Mouse (Mus musculus) 3T3-L1 (cell line): ENCODE results near the gene Fbxw10.
A peak's percentile ranks its signal among the peaks of the same experiment; 100 is the strongest.

Experiments used
- DNase-seq: peaks from one replicate; pipeline ENCODE4 v3.0.0-alpha.2; 2015; ENCODE audit warnings: low read depth, low spot score

The Fbxw10 gene

GRCm38 (mm10) chr11:62846961-62847654, at the start of gene Fbxw10:
Gene Fbxw10 (plus strand): TSS chr11:62847069.
- peak; percentile 22 for DNase-seq

DNA sequence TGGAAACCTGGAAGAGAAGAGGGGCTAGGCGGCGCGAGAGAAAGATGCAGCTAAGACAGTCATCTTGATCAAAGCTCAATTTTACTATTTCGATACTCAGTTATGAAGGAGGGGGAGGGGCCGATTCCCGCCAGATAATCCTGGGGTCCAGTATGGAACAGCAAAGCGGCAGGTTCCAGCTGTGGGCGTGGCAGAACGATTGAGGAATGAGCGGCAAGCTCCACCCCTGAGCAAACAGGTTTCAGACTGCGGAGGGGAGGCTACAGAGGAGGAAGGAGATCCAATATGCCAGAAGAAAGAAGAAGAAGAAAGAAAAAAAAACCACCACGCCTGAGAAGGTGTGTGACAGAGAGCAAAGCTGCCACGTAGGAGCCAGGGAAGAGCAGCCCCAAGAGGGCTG, 42.8 kb upstream of the Fbxw10 start:
- no peak for DNase-seq

- DNase-seq: no peak
These were observed 38.9 kb upstream of the Fbxw10 start for GRCm38 (mm10) chr11:62807965-62808364.

DNA sequence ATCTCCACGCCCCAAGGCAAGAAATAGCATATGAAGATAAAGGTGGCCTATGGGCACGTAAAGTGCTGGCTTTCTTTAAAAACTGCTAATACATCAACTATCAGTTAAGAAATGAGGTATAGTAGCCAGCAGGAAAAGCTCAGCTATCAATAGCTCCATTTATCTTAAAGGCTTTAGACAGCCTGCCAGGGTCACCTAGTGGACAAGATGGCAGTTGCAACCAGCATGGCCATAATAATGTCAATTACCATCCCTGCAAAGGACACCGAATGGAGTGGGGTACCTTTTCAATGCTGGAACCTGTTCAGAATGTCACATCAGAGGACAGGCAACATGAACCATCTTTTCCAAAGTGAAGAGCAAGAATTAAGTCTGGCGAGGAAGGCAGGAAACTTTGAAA, 37.7 kb upstream of the Fbxw10 start:
- DNase-seq: peak; percentile 25

GRCm38 (mm10) chr11:62812268-62812667, 34.6 kb upstream of the Fbxw10 start:
- no peak for DNase-seq

DNA sequence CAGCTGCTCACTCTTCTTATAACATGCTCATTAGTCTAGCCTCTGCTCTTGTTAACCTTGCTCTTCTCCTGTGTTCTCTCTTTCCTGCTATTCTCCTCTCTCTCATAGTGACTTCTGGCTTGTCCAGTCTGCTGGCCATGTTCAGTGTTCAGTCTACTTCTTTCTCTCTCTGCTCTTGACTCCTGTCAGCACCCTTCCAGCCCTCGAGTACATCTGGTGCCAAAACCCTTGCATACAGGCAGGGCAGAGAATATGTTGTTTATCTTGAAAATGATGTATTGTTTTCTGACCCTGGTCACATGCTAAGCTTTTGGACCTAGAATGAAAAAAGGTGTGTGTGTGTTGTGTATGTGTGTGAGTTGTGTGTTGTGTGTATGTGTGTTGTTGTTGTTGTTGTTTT, 33.4 kb upstream of the Fbxw10 start:
- peak; percentile 44 for DNase-seq

GRCm38 (mm10) chr11:62813970-62814624, 32.8 kb upstream of the Fbxw10 start:
- DNase-seq: peak; percentile 64

DNA sequence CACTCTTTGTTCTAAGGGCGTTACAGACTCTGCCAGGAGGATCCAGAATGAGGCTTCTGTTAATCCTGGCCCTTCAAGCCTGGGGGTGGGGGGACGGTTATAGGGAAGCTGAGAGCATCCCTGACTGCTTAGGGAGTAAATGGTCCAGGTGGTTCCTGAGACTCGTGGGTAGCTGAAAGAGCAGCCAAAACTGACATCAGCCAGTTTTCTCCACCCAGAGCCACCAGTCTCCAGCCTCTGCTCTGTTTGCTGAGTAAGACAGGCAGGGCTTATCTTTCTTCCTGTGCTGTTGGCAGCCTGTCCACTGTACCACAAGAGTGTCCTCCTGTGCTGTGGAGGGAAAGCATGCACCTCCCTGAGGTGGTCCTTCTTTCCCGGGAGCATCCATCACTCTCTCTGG, 32.2 kb upstream of the Fbxw10 start:
- DNase-seq: peak; percentile 59

- DNase-seq: peak; percentile 20
These were observed 31.4 kb upstream of the Fbxw10 start for GRCm38 (mm10) chr11:62815438-62815837.

DNA sequence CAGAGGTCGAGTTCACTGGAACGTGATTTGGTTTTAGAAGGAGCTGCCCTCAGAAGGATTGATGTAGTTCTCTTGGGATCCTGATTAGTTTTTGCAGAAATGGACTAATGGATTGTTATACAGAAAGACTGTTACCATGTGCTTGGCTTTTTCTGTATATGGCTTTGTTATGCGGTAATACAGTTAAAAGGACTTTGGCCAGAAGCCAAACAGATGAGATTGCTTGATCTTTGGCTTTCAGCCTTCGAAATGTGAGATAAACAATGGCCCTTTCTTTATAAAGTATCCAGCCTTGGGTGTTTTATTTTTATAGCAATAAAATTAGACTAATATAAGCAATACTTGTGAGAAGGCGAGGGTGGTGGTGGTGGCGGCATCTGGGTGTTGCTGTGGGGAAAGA, 30.3 kb upstream of the Fbxw10 start:
- peak; percentile 30 for DNase-seq

DNA sequence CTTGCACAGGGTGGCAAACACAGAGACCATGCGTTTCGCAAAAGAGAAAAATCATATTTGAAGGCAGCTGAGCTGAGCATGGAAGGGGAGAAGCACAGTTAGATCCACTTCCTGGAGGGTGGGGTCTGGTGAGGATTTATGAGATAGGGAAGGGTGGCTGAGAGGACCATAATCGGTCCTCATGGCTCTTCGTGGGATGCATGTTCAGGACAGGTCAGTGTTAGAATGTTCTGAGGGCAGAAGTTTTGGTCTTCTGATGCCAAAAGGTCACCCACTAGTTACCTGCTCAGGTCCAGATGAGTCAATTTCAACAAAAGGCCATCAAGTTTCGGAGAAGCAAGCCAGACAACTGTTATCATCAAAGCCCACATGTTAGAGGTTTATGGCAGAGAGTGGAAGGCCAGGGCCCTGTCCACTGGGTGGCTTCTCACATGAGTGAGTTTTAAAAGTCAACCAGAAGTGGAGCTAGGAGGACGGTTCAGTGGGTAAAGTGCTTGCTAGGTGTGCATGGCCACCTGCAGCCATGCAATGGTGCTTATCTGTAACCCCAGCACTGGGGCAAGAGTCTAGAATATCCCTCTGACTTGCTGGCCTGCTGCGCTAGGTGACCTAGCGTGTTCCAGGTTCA, 27.7 kb upstream of the Fbxw10 start:
- peak; percentile 19 for DNase-seq

DNA sequence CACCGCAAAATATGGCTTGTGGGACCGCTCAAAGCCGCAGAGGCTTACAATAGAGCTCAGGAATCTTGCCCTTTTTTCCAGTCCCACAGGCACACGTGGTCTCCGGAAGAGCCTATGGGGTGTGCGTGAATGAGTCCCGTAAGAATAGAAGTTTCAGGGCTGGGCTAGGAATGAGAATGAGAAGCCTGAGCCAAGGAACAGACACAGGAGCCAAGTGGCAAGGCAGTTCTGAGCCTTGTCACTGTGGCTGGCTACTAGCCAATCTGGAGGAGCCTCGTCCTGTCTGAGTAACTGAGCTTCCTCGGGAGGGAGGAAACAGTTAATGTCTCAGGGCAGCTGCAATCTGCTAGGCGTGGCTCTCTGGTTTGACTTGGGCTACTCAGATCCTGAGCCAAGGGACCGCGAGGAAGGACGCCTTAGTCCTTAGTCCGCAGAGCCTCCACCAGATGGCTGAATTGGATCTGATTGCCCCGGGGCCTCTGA, 26.8 kb upstream of the Fbxw10 start, which contains the start of gene Trim16:
Gene Trim16, plus strand, starts transcription at position 173 of the 483 bp plus-strand sequence.
- DNase-seq: peak; percentile 98

DNA sequence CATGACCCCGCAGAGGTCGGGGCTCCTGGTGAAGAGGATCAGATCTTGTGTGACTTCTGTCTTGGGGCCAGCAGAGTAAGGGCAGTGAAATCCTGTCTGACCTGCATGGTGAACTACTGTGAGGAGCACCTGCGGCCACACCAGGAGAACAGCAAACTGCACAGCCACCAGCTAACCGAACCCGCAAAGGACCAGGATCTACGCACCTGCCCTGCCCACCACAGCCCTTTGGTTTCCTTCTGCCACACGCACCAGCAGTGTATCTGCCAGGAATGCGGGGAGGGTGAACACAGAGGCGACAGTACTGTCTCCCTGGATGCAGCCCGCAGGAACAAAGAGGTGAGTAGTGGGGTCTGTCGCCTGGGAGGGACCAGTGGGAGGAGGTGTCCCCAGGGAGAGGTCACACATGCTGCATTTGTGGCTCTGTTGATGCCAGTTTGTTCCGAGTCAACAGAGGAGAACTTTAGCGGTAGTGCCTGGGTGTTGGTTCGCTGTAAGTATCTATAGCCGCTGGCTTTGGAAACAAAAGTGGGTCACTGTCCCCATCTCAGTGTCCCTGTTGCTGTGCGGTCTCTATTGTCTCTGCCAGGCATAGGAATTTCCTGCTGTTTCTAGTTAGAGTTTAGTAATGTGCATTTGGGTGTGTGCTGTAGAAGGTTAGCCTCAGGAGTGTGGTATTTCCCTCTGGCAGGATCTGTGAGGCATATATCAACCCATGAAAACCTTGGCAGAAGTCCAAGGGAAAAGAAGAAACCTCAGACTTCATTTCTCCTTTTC, 26.0 kb upstream of the Fbxw10 start:
- DNase-seq: peak; percentile 85

GRCm38 (mm10) chr11:62821893-62822292, 25.0 kb upstream of the Fbxw10 start:
- peak; percentile 70 for DNase-seq

DNA sequence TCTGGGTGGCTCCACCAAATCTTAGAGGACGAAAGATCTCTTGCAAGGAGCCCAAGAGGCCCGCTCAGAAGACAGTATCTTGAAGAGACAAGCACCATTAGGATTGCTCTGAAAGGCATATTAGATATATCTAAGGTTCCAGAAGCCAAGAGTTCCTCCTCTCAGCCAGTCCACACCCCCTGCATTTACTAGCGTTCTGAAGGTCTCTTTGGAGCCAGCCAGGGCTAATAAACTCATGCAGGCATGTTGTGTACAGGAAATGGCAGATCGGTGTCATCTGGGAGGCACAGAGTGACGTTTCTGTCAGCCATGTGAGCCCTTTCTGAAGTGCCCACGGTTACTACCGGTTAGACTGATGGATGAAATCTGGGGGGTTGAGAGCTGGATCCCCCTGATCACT, 22.7 kb upstream of the Fbxw10 start:
- no peak for DNase-seq

DNA sequence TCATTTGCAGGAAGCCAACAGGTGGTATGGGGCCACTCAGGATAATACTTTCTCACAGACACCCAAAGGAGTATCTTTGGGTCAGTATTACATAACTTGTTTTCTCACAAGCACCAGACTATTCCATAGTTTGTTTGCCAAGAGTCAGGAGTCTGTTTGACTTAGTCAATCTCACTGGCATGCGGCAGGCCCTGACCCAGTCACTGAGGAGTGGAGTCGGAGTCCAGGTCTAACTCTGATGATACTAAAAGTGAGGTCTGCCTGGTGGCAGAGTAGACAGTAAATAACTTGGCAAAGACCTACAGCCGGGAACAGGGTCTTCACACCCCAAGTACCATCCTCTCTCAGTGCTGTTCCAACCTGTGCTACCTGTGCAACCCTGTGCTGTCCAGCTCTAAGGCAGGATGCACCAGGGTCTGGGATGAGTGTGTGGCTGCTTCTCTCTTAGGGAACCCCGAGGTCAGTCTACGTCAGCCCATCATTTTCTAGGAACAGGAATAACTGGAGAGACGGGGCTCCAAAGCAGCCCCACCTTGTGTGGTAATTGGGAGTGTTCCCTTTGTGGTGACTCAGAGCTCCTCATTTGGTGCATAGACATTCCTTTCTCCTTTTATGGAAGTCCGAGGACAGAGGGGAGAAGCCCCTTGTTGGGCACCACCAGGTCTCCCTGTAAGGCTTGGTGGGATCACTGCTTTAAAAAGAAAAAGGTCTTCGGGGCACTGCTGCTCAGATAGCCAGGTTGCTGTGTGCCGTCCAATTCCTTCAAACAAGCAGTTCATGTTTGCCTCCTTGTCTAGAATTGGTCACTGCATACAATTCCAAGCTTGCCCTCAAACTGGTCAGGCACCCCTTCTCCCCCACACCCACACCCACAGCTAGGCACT, 21.4 kb upstream of the Fbxw10 start:
- DNase-seq: no peak

GRCm38 (mm10) chr11:62826106-62826733, 20.6 kb upstream of the Fbxw10 start:
- DNase-seq: no peak

GRCm38 (mm10) chr11:62827135-62827534, 19.7 kb upstream of the Fbxw10 start:
- no peak for DNase-seq

DNA sequence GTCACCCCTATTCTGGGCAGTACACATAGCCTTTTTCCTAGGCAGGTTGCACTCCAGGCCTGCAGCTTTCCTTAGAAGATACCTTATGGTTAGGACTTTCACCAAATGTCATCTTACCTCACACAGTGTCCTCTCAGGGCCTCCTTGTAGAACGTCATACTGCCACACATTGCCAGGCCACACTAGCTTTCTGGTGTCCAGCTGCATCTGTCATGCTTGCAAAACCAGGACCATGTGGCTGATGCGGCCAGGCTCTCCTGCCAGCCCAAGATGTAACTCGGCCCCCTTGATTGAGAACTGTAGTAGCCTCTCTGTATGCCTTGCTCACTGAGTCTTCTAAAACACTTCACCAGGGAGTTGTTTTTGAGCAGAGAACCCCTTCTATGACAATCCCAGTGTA, 19.0 kb upstream of the Fbxw10 start:
- no peak for DNase-seq

- no peak for DNase-seq
These were observed 16.5 kb upstream of the Fbxw10 start for GRCm38 (mm10) chr11:62830387-62830786.
